Mouse (Mus musculus): Measurements from ENCODE around the gene Arhgap21.

GRCm38 (mm10) chr2:20941105-20941504 is 27.6 kb downstream of the Arhgap21 start:
- TF ChIP-seq CTCF (IDR thresholded peaks at IDR 0.05; ENCODE audit: borderline replicate concordance, insufficient read depth, low read length) (no peak), POLR2A (IDR thresholded peaks at IDR 0.05; ENCODE audit: low read depth, low read length) (no peak)

Measured in embryonic fibroblast, embryonic 13.5 days (primary cell).